Mouse (Mus musculus): ENCODE measurements at regions not wholly inside any gene's neighbourhood (a gene's known extent, or its start where the extent isn't known, plus 50 kb on each side); places are given as distances from the start of the nearest gene placed in this dataset.
"Not testable (repeated sequence)": the region's sequence is repeated elsewhere in the genome, so short reads cannot be mapped to it uniquely, and the experiment has no call there.

GRCm38 (mm10) chr14:47920638-47921347, 199.8 kb upstream of the Peli2 start:
- peak; percentile 27 to 31 for DNase-seq (ENCODE audit: low spot score in 2 of 2)

DNA sequence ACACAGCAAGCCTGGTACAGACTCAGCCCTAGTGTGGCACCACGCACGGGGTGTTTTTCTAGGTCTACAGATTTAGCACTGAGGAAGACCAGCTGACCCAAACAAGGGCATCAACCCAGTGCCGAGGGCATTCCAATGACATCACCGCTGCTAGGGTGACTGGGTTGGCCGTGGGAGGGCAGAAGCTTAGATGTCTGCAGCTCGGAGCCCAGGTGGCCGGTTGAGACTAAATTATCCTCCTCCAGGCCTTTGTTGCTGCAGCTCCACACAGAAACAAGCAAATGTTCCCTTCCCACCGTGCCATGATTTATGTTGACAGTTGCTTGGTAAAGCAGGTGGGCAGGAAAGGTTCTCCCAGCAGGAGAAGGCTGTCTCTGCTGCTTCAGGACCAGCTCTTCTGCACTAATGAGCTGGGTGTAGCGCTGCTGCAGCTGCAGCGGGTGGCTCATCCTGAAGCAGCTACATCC, 198.8 kb upstream of the Peli2 start:
- DNase-seq (ENCODE audit: low spot score in 2 of 2): no peak

GRCm38 (mm10) chr14:47926416-47926815, 194.2 kb upstream of the Peli2 start:
- no peak for DNase-seq (ENCODE audit: low spot score in 2 of 2)

DNA sequence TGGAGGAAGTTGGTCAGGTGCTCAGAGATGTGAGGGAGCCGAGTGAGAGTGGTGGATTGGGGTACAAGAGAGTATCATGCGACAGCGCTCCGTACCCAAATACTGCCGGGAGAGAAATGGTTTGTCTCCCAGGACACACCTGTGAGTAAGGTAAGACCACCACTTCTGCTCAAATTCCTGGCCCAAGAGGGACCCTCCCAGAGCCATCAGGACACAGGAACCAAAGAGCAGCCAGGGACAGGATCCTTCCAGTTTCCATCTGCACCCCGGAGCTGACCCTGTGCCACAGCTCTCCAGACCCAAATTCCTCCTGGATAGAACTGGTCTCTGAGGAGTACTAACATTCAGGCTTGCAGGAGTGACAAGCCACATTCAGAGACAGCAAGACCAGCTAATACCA, 185.2 kb upstream of the Peli2 start:
- no peak for DNase-seq (ENCODE audit: low spot score in 2 of 2)

GRCm38 (mm10) chr14:47937081-47937651, 183.5 kb upstream of the Peli2 start:
- DNase-seq (ENCODE audit: low spot score in 2 of 2): no peak

GRCm38 (mm10) chr14:47939781-47940590, 180.6 kb upstream of the Peli2 start:
- DNase-seq (ENCODE audit: low spot score in 2 of 2): no peak

- DNase-seq (ENCODE audit: low spot score in 2 of 2): no peak
These were observed 178.0 kb upstream of the Peli2 start for GRCm38 (mm10) chr14:47942671-47943070.

GRCm38 (mm10) chr14:47944595-47944994, 176.0 kb upstream of the Peli2 start:
- DNase-seq (ENCODE audit: low spot score in 2 of 2): no peak

DNA sequence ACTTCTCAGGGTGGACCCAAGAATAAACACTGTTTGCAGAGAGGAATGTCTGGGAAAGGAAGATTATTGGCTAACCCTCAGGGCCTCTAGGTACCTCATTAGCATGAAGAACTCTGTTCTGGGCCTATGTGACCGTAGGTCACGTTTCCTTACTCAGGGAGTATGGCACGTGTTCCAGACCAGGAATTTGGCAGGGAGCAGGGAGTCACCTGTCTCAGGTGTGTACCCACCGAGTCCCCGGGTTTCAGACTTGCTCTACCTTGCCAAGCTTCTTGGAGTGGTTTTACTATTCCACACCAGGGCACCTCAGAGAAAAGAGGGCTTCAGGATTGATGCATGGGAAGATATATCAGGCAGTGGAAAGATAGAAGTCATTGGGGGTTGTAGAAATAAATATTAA, 169.6 kb upstream of the Peli2 start:
- no peak for DNase-seq (ENCODE audit: low spot score in 2 of 2)

DNA sequence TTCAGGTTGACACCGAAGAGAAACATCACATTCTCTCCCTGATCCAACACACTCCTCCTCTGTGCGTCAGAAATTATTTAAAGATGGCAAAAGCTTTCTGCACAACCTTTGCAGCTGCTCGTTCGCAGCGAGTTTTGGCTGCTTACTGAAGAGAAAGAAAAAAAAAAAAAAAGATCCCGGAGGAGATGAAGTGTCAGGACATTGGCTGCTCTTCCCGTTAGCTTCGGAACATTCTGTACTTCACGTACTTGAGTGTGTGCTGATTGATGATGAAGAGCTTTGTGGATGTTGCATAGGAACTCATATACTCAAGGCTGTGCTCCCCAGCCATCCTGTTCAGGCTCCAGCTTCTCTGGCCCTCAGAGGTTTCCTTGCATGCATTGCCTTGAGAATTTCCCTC, 162.5 kb upstream of the Peli2 start:
- DNase-seq (ENCODE audit: low spot score in 2 of 2): no peak

- no peak for DNase-seq (ENCODE audit: low spot score in 2 of 2)
These were observed 161.0 kb upstream of the Peli2 start for GRCm38 (mm10) chr14:47959366-47960280.

DNA sequence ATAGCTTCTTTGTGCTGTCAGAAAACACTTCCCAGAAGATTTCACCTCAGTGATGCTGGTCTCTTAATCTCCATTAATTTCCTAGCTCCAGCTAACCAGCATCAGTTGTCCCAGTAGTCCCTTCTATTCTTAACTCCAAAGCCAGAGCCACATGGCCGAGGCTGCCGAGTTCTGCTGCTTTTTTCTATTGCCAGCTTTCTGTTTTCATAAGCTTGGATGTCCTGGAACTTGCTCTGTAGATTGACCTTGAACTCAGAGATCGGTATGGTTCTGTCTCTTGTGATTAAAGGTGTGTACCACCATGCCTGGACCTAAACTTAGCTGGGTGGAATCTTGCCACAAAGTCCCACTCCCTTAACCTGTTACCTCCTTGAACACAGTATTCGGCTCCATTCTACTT, 155.8 kb upstream of the Peli2 start:
- not testable (repeated sequence) for DNase-seq (ENCODE audit: low spot score in 2 of 2)

DNA sequence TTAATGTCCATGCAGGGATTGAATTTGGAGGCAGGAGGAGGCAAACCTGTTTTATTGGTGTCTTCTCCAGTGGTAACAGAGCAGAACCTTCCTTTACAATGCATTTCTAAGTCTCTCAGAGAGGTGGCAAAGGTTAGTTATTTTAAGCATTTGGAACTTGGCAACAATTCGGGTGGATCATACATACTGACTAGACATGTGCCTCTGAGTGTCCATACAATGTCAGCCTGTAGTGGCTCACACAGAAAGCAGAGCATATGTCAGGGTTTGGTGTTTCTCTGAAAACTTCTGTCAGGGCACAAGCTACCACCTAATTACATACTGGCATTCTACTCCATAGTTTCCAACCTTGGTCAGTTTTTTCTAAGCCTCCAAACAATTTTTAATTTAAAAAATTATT, 150.8 kb upstream of the Peli2 start:
- DNase-seq (ENCODE audit: low spot score in 2 of 2): no peak

- DNase-seq (ENCODE audit: low spot score in 2 of 2): not testable (repeated sequence)
These were observed 147.5 kb upstream of the Peli2 start for GRCm38 (mm10) chr14:47973161-47973560.

GRCm38 (mm10) chr14:47982993-47983740, 137.5 kb upstream of the Peli2 start:
- DNase-seq (ENCODE audit: low spot score in 2 of 2): no peak

GRCm38 (mm10) chr14:47986483-47986882, 134.1 kb upstream of the Peli2 start:
- DNase-seq (ENCODE audit: low spot score in 2 of 2): no peak

DNA sequence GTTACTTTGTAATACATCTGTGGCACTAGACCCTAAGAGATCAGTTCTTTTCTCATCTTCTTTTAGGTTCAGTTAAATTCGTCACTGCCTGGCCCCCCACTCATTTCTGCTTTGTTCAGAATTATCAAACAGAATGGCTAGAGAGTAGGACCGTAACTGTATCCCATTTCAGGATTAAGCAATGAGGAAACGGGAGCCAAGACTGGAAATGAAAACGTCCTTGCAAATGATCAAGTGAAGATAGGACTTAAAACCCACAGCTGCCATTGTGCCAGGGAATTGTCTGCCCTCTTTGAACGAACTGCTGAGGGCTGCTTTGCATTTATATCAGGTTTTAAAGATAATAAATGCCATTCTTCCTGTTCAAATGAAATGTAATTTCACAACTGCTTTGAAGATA, 133.7 kb upstream of the Peli2 start:
- DNase-seq (ENCODE audit: low spot score in 2 of 2): no peak

- no peak for DNase-seq (ENCODE audit: low spot score in 2 of 2)
These were observed 133.1 kb upstream of the Peli2 start for GRCm38 (mm10) chr14:47987392-47988075.

DNA sequence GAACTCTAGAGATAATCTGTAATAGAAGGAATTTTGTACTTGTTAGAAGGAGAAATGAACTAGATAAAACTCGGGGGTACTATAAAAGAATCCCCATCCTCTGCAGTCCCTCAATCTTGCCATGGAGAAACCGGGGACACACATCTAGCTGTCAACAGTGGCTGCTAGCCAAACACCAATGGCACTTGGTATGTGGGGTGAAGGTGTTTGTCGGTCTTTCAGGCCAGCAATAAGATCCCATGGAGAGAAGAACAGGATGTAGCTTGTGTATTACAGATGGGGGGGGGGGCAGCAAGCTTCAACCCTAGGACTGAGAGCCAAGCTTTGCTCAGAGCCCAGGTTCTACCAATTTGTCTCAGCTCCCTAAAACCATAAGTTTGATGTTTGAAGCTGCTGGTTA, 132.5 kb upstream of the Peli2 start:
- no peak for DNase-seq (ENCODE audit: low spot score in 2 of 2)

DNA sequence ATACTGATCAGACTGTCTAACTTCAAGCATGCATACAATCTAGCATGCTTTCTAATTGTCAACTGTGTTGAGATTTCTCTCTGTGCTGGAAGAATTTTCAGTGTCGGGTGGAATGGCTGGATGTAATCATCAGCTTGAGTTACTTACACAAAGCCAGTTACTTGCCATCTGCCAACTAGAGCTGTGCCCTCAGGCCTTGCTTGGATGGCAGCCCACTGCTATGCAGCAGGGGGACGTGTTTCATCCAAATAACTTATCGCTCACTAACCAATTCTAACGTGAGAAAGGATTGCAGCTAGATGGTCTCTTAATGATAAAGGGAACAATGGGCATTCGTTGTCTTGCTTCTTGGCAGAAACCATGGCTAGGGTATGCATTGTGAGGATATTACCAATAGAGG, 131.3 kb upstream of the Peli2 start:
- DNase-seq (ENCODE audit: low spot score in 2 of 2): no peak
